Mouse (Mus musculus): Measurements from ENCODE around the gene Clcn3. TPM values are rescaled to one million over a fixed set of nuclear protein-coding genes. Genes with fewer than 3 reads are reported as not detected.

Gene Clcn3
- polyA plus RNA-seq, 1 experiment from 2014 or later, result 20.7 TPM

DNA sequence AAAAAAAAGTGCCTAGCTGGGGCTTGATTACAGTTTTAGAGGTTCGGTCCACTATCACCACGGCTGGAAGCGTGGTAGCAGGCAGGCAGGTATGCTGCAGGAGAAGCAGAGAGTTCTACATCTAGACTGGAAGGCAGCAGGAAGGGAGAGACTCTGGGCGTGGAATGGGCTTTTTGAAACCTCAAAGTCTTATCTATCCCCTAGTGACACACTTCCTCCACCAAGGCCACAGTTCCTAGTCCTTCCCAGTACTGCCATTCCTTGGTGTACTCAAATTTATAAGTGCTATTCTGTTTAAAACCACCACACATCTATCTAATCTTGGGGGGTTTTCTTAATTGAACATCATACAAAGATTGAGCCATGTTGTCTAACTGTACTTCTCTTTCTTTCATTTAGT, 91.3 kb downstream of the Clcn3 start:
- ATAC-seq (ENCODE audit: borderline replicate concordance, extremely low read depth, low FRiP score, low TSS enrichment), result no peak
- WGBS, result 90% methylated on average over 4 of the region's 4 CpGs
- no peaks in the 10 kb centered on the region for H3K9me3 ChIP-seq
- H3K4me1 ChIP-seq, result peaks cover 16% of the 10 kb centered on the region
- 0 out of 2 replicates have a peak overlapping the region, but pooled peaks have one; percentile 84 for H3K4me3 ChIP-seq
- H3K36me3 ChIP-seq, result no peaks in the 10 kb centered on the region
- H3K4me2 ChIP-seq, result peak overlapping the region; percentile 65
- H3K9ac ChIP-seq, result no peak overlapping the region
- H3K27me3 ChIP-seq, result no peaks in the 10 kb centered on the region
- no peak overlapping the region for H3K27ac ChIP-seq

DNA sequence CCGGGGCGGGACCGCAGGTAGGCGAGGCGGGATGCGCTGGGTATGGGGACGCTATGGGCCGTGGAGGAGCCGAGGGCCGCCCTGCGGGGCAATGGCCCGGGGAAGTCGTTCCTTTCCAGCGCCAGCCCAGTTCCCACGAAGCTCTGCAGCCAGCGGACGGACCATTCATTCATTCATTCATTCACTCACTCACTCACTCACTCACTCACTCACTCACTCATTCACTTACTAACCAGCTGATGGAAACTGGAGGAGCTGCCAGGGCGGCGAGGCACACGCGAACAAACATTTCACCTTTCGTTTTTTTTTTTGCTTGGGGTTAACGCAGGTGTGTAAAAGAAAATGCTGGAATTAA, 92.6 kb downstream of the Clcn3 start:
- peaks cover 16% of the 10 kb centered on the region for H3K4me1 ChIP-seq
- H3K9ac ChIP-seq, result peak overlapping the region; percentile 84
- peak overlapping the region; percentile 65 for H3K4me2 ChIP-seq
- ATAC-seq (ENCODE audit: borderline replicate concordance, extremely low read depth, low FRiP score, low TSS enrichment), result no peak
- no peaks in the 10 kb centered on the region for H3K27me3 ChIP-seq
- no peak overlapping the region for H3K27ac ChIP-seq
- H3K4me3 ChIP-seq, result peak overlapping the region; percentile 84
- no peaks in the 10 kb centered on the region for H3K36me3 ChIP-seq
- H3K9me3 ChIP-seq, result no peaks in the 10 kb centered on the region
- under 1% methylated on average over 23 of the region's 23 CpGs for WGBS

DNA sequence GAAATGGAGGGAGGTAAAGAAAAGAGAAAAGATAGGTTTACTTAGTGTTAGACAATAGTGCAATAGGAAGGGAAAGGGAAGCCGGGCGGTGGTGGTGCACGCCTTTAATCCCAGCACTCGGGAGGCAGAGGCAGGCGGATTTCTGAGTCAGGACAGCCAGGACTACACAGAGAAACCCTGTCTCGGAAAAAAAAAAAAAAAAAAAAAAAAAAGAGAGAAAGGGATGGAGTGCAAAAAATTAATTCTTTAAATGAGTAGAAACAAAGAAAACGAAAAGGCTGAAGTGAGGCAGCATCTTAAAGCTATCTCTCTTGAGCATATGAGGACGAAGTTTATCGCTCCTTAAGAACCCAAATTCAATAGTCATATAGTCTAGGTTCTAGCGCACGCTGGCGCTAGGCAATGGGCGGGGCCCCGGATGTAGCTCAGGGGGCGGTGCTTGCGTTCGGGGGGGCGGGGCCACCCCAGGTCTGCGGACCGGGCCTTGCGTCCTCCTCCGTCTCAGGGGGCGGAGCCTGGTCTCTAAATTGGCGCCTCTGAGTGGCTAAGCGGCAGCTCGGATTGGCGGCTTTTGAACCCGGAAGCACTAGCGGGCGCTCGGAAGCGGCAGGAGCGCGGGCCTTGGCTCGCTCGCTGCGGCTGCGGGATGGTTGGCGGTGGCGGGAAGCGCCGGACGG, 93.1 kb downstream of the Clcn3 start, which contains the start of gene Hpf1:
Gene Hpf1, plus strand, starts transcription at position 576 of the 677 bp plus-strand sequence.
- Histone ChIP-seq H3K4me2 (peak within 1 kb of the TSS; percentile 65), H3K4me1 (peaks cover 16% of the 10 kb centered on the region), H3K4me3 (peak within 1 kb of the TSS; percentile 84), H3K36me3 (no peaks in the 10 kb centered on the region), H3K9ac (peak within 1 kb of the TSS; percentile 84), H3K9me3 (no peaks in the 10 kb centered on the region), H3K27me3 (no peaks in the 10 kb centered on the region), H3K27ac (no peak within 1 kb of the TSS)
- 5% methylated on average over 43 of the region's 43 CpGs for WGBS
- ATAC-seq (ENCODE audit: borderline replicate concordance, extremely low read depth, low FRiP score, low TSS enrichment), result peak; percentile 98

DNA sequence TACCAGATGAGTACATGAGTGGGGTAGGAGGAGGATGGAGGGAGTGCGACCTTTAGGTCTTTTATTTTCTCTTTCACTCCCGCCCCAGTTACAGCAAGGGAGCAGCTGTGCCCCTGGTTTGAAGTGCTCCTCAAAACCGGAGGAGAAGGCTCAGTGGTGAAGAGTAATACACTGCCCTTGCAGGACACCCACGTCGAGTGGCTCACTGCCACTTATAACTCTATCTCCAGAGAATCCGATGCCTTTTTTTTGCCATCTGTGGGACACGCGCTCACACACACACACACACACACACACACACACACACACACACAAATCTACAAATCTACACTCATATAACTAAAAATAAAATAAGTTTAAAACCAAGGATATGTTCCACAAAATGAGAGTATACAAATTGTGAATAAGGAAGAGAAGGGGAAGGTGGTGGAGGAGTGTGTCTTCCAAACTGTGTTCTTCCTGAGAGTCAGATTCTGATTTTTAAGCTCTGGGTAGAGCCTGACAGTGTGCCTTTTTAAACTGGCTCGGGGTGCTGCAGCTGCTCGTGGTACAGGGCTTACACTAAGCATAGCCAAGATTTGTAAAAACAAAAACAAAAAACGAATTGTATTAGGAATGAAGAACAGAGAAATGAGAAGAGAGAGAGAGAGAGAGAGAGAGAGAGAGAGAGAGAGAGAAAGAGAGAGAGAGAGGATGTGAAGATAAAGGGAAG, 93.8 kb downstream of the Clcn3 start:
- WGBS, result 69% methylated on average over 11 of the region's 11 CpGs
- no peak overlapping the region for H3K9ac ChIP-seq
- H3K4me2 ChIP-seq, result peak overlapping the region; percentile 65
- no peaks in the 10 kb centered on the region for H3K36me3 ChIP-seq
- no peaks in the 10 kb centered on the region for H3K27me3 ChIP-seq
- peaks cover 16% of the 10 kb centered on the region for H3K4me1 ChIP-seq
- H3K4me3 ChIP-seq, result no peak overlapping the region
- no peak overlapping the region for H3K27ac ChIP-seq
- no peak for ATAC-seq (ENCODE audit: borderline replicate concordance, extremely low read depth, low FRiP score, low TSS enrichment)
- H3K9me3 ChIP-seq, result no peaks in the 10 kb centered on the region

DNA sequence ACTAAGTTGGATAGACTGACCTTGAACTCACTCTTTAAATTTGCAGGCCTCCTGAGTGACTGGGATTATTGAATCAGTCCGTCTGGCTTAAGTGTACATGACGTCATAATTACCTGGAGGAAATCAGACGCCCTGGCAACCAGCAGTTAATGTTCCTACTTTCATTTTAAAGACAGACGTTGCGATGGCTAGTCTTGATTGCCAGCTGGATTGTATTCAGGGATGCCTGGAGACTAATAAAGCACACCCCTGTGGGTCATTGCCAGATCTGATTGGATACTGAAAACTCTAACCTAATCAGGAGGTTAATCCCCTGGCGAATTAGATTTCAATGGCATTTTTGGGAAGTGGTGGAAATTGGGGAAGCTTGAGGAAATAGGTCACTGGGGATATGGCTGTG, 96.4 kb downstream of the Clcn3 start:
- no peak for ATAC-seq (ENCODE audit: borderline replicate concordance, extremely low read depth, low FRiP score, low TSS enrichment)
- no peaks in the 10 kb centered on the region for H3K36me3 ChIP-seq
- 58% methylated on average over 6 of the region's 6 CpGs for WGBS
- H3K27ac ChIP-seq, result no peak overlapping the region
- H3K4me3 ChIP-seq, result no peak overlapping the region
- H3K4me1 ChIP-seq, result peaks cover 10% of the 10 kb centered on the region
- H3K4me2 ChIP-seq, result no peak overlapping the region
- H3K9me3 ChIP-seq, result no peaks in the 10 kb centered on the region
- H3K27me3 ChIP-seq, result no peaks in the 10 kb centered on the region
- H3K9ac ChIP-seq, result no peak overlapping the region

DNA sequence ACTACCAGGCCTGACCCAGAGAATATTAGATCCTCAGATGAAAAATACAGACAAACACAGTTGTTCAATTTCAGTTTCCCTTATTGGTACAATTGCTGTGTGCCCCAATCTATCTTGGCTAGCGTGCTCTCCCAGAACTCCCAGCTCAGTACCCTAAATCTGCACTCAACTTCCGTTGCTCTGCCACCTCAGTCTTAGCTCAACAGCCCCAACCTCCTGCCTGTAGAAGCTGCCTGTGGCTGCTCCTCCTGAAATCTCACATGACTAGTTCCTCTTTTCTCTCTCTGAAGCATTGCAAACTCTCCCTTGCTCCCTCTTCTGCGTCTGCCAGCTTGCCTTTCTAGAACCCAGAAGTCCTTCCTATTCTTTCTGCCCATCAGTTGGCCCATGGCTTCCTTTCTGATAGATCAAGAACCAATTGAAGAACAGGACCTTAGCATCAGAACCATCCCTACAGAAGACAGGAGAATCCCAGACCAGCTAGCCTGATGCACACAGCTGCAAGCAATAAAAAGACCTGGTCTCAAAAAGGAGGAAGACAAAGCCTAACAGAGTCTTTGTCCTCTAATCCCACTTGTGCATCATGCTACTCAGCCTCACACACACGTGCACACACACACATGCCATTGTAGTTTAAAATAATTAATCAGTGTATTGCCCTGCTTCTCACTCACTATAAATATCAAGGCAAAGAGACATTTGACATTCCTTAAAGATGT, 99.5 kb downstream of the Clcn3 start:
- no peak for ATAC-seq (ENCODE audit: borderline replicate concordance, extremely low read depth, low FRiP score, low TSS enrichment)
- Histone ChIP-seq H3K9ac (no peak overlapping the region), H3K9me3 (no peaks in the 10 kb centered on the region), H3K4me1 (no peaks in the 10 kb centered on the region), H3K4me3 (no peak overlapping the region), H3K27ac (no peak overlapping the region), H3K4me2 (no peak overlapping the region), H3K36me3 (no peaks in the 10 kb centered on the region), H3K27me3 (no peaks in the 10 kb centered on the region)
- 75% methylated on average over 4 of the region's 4 CpGs for WGBS

DNA sequence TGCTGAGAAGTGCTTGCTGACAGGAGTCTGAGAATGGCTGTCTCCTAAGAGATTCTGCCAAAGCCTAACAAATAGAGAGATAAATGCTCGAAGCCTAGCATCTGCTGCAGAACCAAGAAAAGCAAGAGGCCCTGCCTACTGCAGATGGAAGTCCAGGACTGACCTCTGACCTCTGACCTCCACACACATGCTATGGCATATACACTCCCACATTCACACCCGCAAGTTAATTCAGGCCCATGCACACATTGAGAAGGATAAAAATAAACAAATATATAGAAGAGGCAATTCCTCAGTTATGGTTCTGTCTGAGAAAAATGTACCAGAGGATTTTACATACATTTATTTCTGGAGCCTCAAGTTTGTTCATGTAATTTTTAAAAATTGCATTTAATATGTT, 104.5 kb downstream of the Clcn3 start:
- WGBS, result 60% methylated on average over 2 of the region's 2 CpGs
- H3K4me1 ChIP-seq, result no peaks in the 10 kb centered on the region

DNA sequence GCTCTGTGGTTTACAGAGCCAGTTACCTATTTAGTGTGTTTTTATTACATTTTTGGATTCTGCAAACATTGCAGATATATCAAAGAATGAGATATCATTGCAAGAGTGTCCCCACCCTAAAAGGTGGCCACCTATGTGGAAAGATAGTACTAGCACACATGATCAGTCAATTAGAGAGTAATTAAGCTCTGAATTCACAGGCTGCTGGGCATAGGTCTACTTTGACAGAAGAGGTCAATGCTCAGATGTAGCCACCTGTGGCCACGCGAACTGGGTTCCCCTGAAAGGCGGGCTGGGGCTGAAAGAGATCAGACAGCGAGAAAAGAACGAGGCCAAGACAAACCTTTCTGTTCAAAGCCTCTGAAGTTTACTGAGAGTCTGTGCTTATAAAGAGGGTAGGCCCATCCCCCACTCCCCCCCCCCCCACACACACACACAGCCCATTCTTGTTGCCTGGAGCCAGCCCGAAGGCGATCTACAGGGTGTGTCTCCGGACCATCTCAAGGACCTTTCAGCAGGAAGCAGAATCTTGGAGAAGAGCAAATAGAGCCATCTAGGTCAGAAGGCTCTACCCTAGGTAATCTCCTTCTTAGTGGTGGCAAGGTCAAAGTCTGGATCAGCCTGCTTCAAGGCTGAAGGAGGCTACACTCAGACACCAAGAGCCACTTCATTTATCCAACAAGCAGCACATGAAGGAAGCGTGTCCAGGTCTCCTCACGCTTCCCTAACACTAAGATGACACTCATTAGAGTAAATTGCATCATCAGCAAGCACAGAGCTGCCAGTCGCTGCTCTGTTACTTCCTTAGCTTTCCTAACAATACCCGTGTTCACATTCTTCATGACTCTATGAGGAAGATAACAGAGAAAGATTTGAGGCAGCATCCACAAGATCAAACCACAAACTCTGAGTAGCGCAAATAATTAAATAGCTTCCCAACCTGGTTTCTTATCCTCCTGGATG, 112.6 kb downstream of the Clcn3 start:
- Histone ChIP-seq H3K4me3 (no peak overlapping the region), H3K4me2 (no peak overlapping the region), H3K9me3 (no peaks in the 10 kb centered on the region), H3K27me3 (no peaks in the 10 kb centered on the region), H3K4me1 (no peaks in the 10 kb centered on the region), H3K9ac (no peak overlapping the region), H3K36me3 (no peaks in the 10 kb centered on the region), H3K27ac (no peak overlapping the region)
- ATAC-seq (ENCODE audit: borderline replicate concordance, extremely low read depth, low FRiP score, low TSS enrichment), result no peak
- WGBS, result 68% methylated on average over 13 of the region's 13 CpGs

More for the DNA sequence above, 104.5 kb downstream of the Clcn3 start:
- Histone ChIP-seq H3K36me3 (no peaks in the 10 kb centered on the region), H3K9me3 (no peaks in the 10 kb centered on the region), H3K27ac (no peak overlapping the region), H3K4me2 (no peak overlapping the region), H3K9ac (no peak overlapping the region), H3K27me3 (no peaks in the 10 kb centered on the region), H3K4me3 (no peak overlapping the region)
- no peak for ATAC-seq (ENCODE audit: borderline replicate concordance, extremely low read depth, low FRiP score, low TSS enrichment)

DNA sequence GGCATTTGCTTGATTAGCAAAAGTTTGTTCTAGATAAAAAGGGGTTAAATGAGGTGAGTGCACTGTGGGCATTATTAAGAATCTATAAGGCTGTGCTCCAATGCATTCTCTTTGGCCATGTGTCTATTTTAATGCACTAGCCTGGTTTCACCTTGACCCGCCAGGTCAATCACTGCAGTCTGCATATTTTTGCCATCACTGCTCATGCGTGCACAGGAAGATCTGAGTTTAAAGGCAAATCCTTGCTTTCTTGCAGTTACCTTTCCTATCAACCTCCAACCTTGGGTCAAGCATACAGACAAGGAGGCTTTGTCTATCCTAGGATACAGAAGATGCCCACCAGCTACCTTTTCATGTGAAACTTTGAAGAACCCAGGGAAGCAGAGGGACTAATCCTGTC, 113.3 kb downstream of the Clcn3 start:
- Histone ChIP-seq H3K27me3 (no peaks in the 10 kb centered on the region), H3K4me2 (no peak overlapping the region), H3K36me3 (no peaks in the 10 kb centered on the region), H3K4me3 (no peak overlapping the region), H3K9ac (no peak overlapping the region), H3K4me1 (no peaks in the 10 kb centered on the region), H3K27ac (no peak overlapping the region), H3K9me3 (no peaks in the 10 kb centered on the region)
- WGBS, result 85% methylated on average over 2 of the region's 2 CpGs
- ATAC-seq (ENCODE audit: borderline replicate concordance, extremely low read depth, low FRiP score, low TSS enrichment), result no peak

DNA sequence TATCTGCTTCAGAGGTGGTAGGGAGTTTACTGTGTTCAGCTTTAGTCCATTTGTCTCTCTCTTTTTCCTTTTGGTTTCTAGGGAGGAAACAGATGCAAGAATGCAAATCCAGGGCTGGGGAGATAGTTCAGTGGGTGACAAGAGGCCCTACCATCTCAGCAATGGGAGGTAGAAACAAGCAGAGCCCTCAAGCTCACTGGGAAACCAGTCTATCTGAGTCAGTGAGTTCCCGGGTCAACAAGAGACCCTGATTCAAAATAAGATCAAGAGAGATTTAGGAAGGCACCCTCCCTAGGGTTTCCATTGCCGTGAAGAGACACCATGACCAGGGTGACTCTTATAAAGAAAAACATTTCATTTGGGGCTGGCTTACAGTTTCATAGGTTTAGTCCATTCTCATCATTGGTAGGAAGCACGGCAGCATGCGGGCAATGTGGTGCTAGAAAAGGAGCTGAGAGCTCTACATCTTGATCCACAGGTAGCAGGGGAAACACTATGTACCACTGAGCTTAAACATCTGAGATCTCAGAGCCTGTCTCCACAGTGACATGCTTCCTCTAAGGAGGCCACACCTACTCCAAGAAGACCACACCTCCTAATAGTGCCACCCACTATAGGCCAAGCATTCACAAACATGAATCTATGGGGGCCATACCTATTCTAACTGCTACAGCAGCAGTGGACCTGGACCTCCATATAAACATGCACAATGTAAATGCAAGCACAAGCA, 114.7 kb downstream of the Clcn3 start:
- Histone ChIP-seq H3K4me3 (no peak overlapping the region), H3K36me3 (no peaks in the 10 kb centered on the region), H3K4me2 (no peak overlapping the region), H3K9me3 (no peaks in the 10 kb centered on the region), H3K27ac (no peak overlapping the region), H3K4me1 (no peaks in the 10 kb centered on the region), H3K27me3 (no peaks in the 10 kb centered on the region), H3K9ac (no peak overlapping the region)
- WGBS, result 86% methylated on average over 4 of the region's 4 CpGs
- ATAC-seq (ENCODE audit: borderline replicate concordance, extremely low read depth, low FRiP score, low TSS enrichment), result no peak

Measured in lung, embryonic 15.5 days (tissue).